Mouse (Mus musculus): ENCODE results near the gene Ptar1. TPM values are rescaled to one million over a fixed set of nuclear protein-coding genes. Genes with fewer than 3 reads are reported as not detected.

The Ptar1 gene
- polyA plus RNA-seq, 2 experiments = 5.5 to 5.6 TPM

DNA sequence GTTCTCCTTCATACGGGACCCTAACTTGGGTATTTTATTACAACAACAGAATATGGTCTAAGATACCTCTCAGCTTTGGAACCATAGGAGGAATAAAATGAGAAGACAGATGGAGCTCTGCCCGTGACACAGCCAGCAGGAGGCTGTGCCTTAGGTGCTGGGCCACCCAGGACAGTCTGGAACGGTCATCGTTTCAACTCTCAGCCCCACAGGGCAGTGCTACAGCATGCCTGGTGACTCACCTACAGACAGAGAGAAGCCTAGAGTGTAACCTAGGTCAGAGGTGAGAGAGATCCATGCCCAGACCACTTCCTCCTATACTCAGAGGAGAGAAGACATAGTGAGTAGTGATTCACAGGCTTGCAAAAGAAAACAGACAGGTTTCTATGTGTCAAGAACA lies 92.9 kb downstream of the Ptar1 start:
- WGBS = 85% methylated on average over 4 of the region's 4 CpGs
- no peaks in the 10 kb centered on the region for H3K36me3 ChIP-seq (ENCODE audit: control insufficient read depth, insufficient read depth, low read length)
- no peak for TF ChIP-seq POLR2A (IDR thresholded peaks at IDR 0.05; ENCODE audit: borderline replicate concordance, extremely low read depth, insufficient read depth, insufficient read length)
- no peak overlapping the region for H3K27ac ChIP-seq (replicated peaks; ENCODE audit: low read depth, low read length)
- H3K9ac ChIP-seq (ENCODE audit: low read depth, low read length, severe bottlenecking) = no peak overlapping the region
- H3K27me3 ChIP-seq (ENCODE audit: control insufficient read depth, insufficient read depth, low read length) = no peaks in the 10 kb centered on the region
- H3K4me3 ChIP-seq (replicated peaks; ENCODE audit: low read length) = no peak overlapping the region
- no peaks in the 10 kb centered on the region for H3K9me3 ChIP-seq (ENCODE audit: control insufficient read depth, low read length)
- no peak overlapping the region for H3K4me2 ChIP-seq (replicated peaks; ENCODE audit: low read depth, low read length, severe bottlenecking)
- ATAC-seq (ENCODE audit: low FRiP score, low read depth) (no peak), DNase-seq (ENCODE audit: low spot score) (no peak)
- no peaks in the 10 kb centered on the region for H3K4me1 ChIP-seq (ENCODE audit: control insufficient read depth, insufficient read depth, low read length)

Other genes starting within 250 kb of the Ptar1 start
- 3.0 TPM in 2 replicates for gene Mamdc2, start 239.0 kb upstream of the Ptar1 start, polyA plus RNA-seq (2012; rRNA removed)
- 2.3 and 2.6 TPM in 2 replicates for gene Mamdc2, start 239.0 kb upstream of the Ptar1 start, polyA plus RNA-seq (2014; fragmentation: Nextera tagmentation; extraction: Ambion mirVana)
- not detected in 2 replicates for gene 1700028P14Rik, start 34.6 kb upstream of the Ptar1 start, polyA plus RNA-seq (2012; rRNA removed)
- gene 1700028P14Rik, start 34.6 kb upstream of the Ptar1 start, polyA plus RNA-seq (2014; fragmentation: Nextera tagmentation; extraction: Ambion mirVana) = not detected in 2 replicates
- gene Apba1, start 71.5 kb downstream of the Ptar1 start, polyA plus RNA-seq (2012; rRNA removed) = 2.5 and 2.8 TPM in 2 replicates
- gene Apba1, start 71.5 kb downstream of the Ptar1 start, polyA plus RNA-seq (2014; fragmentation: Nextera tagmentation; extraction: Ambion mirVana) = 0.55 and 0.73 TPM in 2 replicates